Mouse (Mus musculus) c-Kit-negative CD71-positive TER-119-positive erythroid progenitor cells, embryonic 14.5 days (primary cell): ENCODE measurements around the gene Hoxb8.

ENCODE experiments used
- DNase-seq: peaks from one replicate; pipeline ENCODE4 v3.0.0-alpha.2; 2013; ENCODE audit warnings: low read depth, low spot score

Gene Hoxb8

GRCm38 (mm10) chr11:96281855-96282570, at the start of gene Hoxb8:
Gene Hoxb8 (plus strand): TSS chr11:96281905.
- DNase-seq, result no peak

GRCm38 (mm10) chr11:96234906-96235305, 46.8 kb upstream of the Hoxb8 start:
- no peak for DNase-seq

GRCm38 (mm10) chr11:96240211-96240610, 41.5 kb upstream of the Hoxb8 start:
- DNase-seq, result no peak

GRCm38 (mm10) chr11:96250901-96251300, 30.8 kb upstream of the Hoxb8 start:
- DNase-seq, result no peak

- no peak for DNase-seq
These were observed 30.1 kb upstream of the Hoxb8 start for GRCm38 (mm10) chr11:96251480-96252031.

GRCm38 (mm10) chr11:96252541-96253120, 29.1 kb upstream of the Hoxb8 start:
- DNase-seq, result no peak

- no peak for DNase-seq
These were observed 27.5 kb upstream of the Hoxb8 start for GRCm38 (mm10) chr11:96254221-96254620.

- no peak for DNase-seq
These were observed 26.4 kb upstream of the Hoxb8 start for GRCm38 (mm10) chr11:96255111-96255995.

GRCm38 (mm10) chr11:96255996-96256445, 25.7 kb upstream of the Hoxb8 start:
- DNase-seq, result no peak

- DNase-seq, result no peak
These were observed 24.6 kb upstream of the Hoxb8 start for GRCm38 (mm10) chr11:96257141-96257540.

GRCm38 (mm10) chr11:96259038-96259437, 22.7 kb upstream of the Hoxb8 start:
- no peak for DNase-seq

GRCm38 (mm10) chr11:96259511-96259910, 22.2 kb upstream of the Hoxb8 start:
- DNase-seq, result no peak

- no peak for DNase-seq
These were observed 21.3 kb upstream of the Hoxb8 start for GRCm38 (mm10) chr11:96260310-96260970.

GRCm38 (mm10) chr11:96261323-96261890, 20.3 kb upstream of the Hoxb8 start:
- no peak for DNase-seq

- no peak for DNase-seq
These were observed 19.4 kb upstream of the Hoxb8 start for GRCm38 (mm10) chr11:96262262-96262830.

GRCm38 (mm10) chr11:96263636-96264389, 17.9 kb upstream of the Hoxb8 start:
- DNase-seq, result no peak

- no peak for DNase-seq
These were observed 17.2 kb upstream of the Hoxb8 start for GRCm38 (mm10) chr11:96264390-96265020.

GRCm38 (mm10) chr11:96265954-96266353, 15.8 kb upstream of the Hoxb8 start:
- no peak for DNase-seq
